Mouse (Mus musculus): Measurements from ENCODE around the gene Prm3. TPM values are rescaled to one million over a fixed set of nuclear protein-coding genes. Genes with fewer than 3 reads are reported as not detected.
A peak's percentile ranks its signal among the peaks of the same experiment; 100 is the strongest.

Gene Prm3
- polyA plus RNA-seq, 1 experiment from 2014 or later: not detected

GRCm38 (mm10) chr16:10783152-10783434 is 7.6 kb downstream of the Prm3 start:
- Histone ChIP-seq H3K27me3 (ENCODE audit: control insufficient read depth, insufficient read depth, low read length) (no peaks in the 10 kb centered on the region), H3K9me3 (ENCODE audit: control insufficient read depth, low read length) (no peaks in the 10 kb centered on the region), H3K4me1 (ENCODE audit: control insufficient read depth, insufficient read depth, low read length) (peaks cover 32% of the 10 kb centered on the region), H3K36me3 (ENCODE audit: control insufficient read depth, insufficient read depth, low read length) (no peaks in the 10 kb centered on the region), H3K9ac (ENCODE audit: low read length) (no peak overlapping the region), H3K27ac (replicated peaks; ENCODE audit: low read depth, low read length) (no peak overlapping the region), H3K4me2 (ENCODE audit: low read depth, severe bottlenecking) (0 out of 2 replicates have a peak overlapping the region, but pooled peaks have one; percentile 92), H3K4me3 (ENCODE audit: low read depth, low read length) (no peak overlapping the region; the same call in 1 of the 2 replicates)
- DNase-seq (ENCODE audit: low spot score) (no peak), ATAC-seq (ENCODE audit: insufficient number of reproducible peaks, low FRiP score, low TSS enrichment, low read depth) (no peak)
- 36% methylated on average over 1 of the region's 1 CpGs for WGBS

- peak overlapping the region; percentile 92 for H3K4me2 ChIP-seq (ENCODE audit: low read depth, severe bottlenecking)
- DNase-seq (ENCODE audit: low spot score): no peak
- WGBS: 41% methylated on average over 6 of the region's 6 CpGs
- H3K9ac ChIP-seq (ENCODE audit: low read length): 0 out of 2 replicates have a peak overlapping the region, but pooled peaks have one; percentile 7
- no peak overlapping the region for H3K27ac ChIP-seq (replicated peaks; ENCODE audit: low read depth, low read length)
- H3K27me3 ChIP-seq (ENCODE audit: control insufficient read depth, insufficient read depth, low read length): no peaks in the 10 kb centered on the region
- H3K9me3 ChIP-seq (ENCODE audit: control insufficient read depth, low read length): no peaks in the 10 kb centered on the region
- no peak for ATAC-seq (ENCODE audit: insufficient number of reproducible peaks, low FRiP score, low TSS enrichment, low read depth)
- H3K36me3 ChIP-seq (ENCODE audit: control insufficient read depth, insufficient read depth, low read length): no peaks in the 10 kb centered on the region
- H3K4me3 ChIP-seq (ENCODE audit: low read depth, low read length): no peak overlapping the region
- peaks cover 32% of the 10 kb centered on the region for H3K4me1 ChIP-seq (ENCODE audit: control insufficient read depth, insufficient read depth, low read length)
Measured at GRCm38 (mm10) chr16:10782377-10783151, 8.2 kb downstream of the Prm3 start.

GRCm38 (mm10) chr16:10781862-10782371 is 8.8 kb downstream of the Prm3 start:
- peaks cover 32% of the 10 kb centered on the region for H3K4me1 ChIP-seq (ENCODE audit: control insufficient read depth, insufficient read depth, low read length)
- H3K36me3 ChIP-seq (ENCODE audit: control insufficient read depth, insufficient read depth, low read length): no peaks in the 10 kb centered on the region
- H3K9ac ChIP-seq (ENCODE audit: low read length): no peak overlapping the region
- H3K4me3 ChIP-seq (ENCODE audit: low read depth, low read length): no peak overlapping the region
- DNase-seq (ENCODE audit: low spot score) (peak; percentile 52), ATAC-seq (ENCODE audit: insufficient number of reproducible peaks, low FRiP score, low TSS enrichment, low read depth) (no peak)
- no peaks in the 10 kb centered on the region for H3K9me3 ChIP-seq (ENCODE audit: control insufficient read depth, low read length)
- 51% methylated on average over 9 of the region's 9 CpGs for WGBS
- peak overlapping the region; percentile 12; the same call in 1 of the 2 replicates for H3K4me2 ChIP-seq (ENCODE audit: low read depth, severe bottlenecking)
- H3K27ac ChIP-seq (replicated peaks; ENCODE audit: low read depth, low read length): no peak overlapping the region
- H3K27me3 ChIP-seq (ENCODE audit: control insufficient read depth, insufficient read depth, low read length): no peaks in the 10 kb centered on the region

- Histone ChIP-seq H3K27me3 (ENCODE audit: control insufficient read depth, insufficient read depth, low read length) (no peaks in the 10 kb centered on the region), H3K4me1 (ENCODE audit: control insufficient read depth, insufficient read depth, low read length) (peaks cover 28% of the 10 kb centered on the region), H3K27ac (replicated peaks; ENCODE audit: low read depth, low read length) (no peak overlapping the region), H3K9me3 (ENCODE audit: control insufficient read depth, low read length) (no peaks in the 10 kb centered on the region), H3K4me2 (ENCODE audit: low read depth, severe bottlenecking) (no peak overlapping the region), H3K36me3 (ENCODE audit: control insufficient read depth, insufficient read depth, low read length) (no peaks in the 10 kb centered on the region), H3K4me3 (ENCODE audit: low read depth, low read length) (no peak overlapping the region), H3K9ac (ENCODE audit: low read length) (no peak overlapping the region)
- ATAC-seq (ENCODE audit: insufficient number of reproducible peaks, low FRiP score, low TSS enrichment, low read depth) (no peak), DNase-seq (ENCODE audit: low spot score) (no peak)
- WGBS: 69% methylated on average over 5 of the region's 5 CpGs
Measured at GRCm38 (mm10) chr16:10780631-10781120, 10.0 kb downstream of the Prm3 start.

GRCm38 (mm10) chr16:10777579-10778160 is 13.0 kb downstream of the Prm3 start:
- ATAC-seq (ENCODE audit: insufficient number of reproducible peaks, low FRiP score, low TSS enrichment, low read depth) (no peak), DNase-seq (ENCODE audit: low spot score) (no peak)
- H3K27me3 ChIP-seq (ENCODE audit: control insufficient read depth, insufficient read depth, low read length): no peaks in the 10 kb centered on the region
- 73% methylated on average over 5 of the region's 5 CpGs for WGBS
- H3K4me2 ChIP-seq (ENCODE audit: low read depth, severe bottlenecking): no peak overlapping the region
- H3K4me3 ChIP-seq (ENCODE audit: low read depth, low read length): no peak overlapping the region
- no peaks in the 10 kb centered on the region for H3K9me3 ChIP-seq (ENCODE audit: control insufficient read depth, low read length)
- H3K9ac ChIP-seq (ENCODE audit: low read length): no peak overlapping the region
- no peaks in the 10 kb centered on the region for H3K36me3 ChIP-seq (ENCODE audit: control insufficient read depth, insufficient read depth, low read length)
- no peak overlapping the region for H3K27ac ChIP-seq (replicated peaks; ENCODE audit: low read depth, low read length)
- H3K4me1 ChIP-seq (ENCODE audit: control insufficient read depth, insufficient read depth, low read length): peaks cover 12% of the 10 kb centered on the region

- DNase-seq (ENCODE audit: low spot score): no peak
- ATAC-seq (ENCODE audit: insufficient number of reproducible peaks, low FRiP score, low TSS enrichment, low read depth): no peak
- WGBS: 74% methylated on average over 7 of the region's 7 CpGs
- Histone ChIP-seq H3K4me1 (ENCODE audit: control insufficient read depth, insufficient read depth, low read length) (no peaks in the 10 kb centered on the region), H3K4me2 (ENCODE audit: low read depth, severe bottlenecking) (no peak overlapping the region), H3K36me3 (ENCODE audit: control insufficient read depth, insufficient read depth, low read length) (no peaks in the 10 kb centered on the region), H3K9ac (ENCODE audit: low read length) (no peak overlapping the region), H3K27me3 (ENCODE audit: control insufficient read depth, insufficient read depth, low read length) (no peaks in the 10 kb centered on the region), H3K9me3 (ENCODE audit: control insufficient read depth, low read length) (no peaks in the 10 kb centered on the region), H3K27ac (replicated peaks; ENCODE audit: low read depth, low read length) (no peak overlapping the region), H3K4me3 (ENCODE audit: low read depth, low read length) (no peak overlapping the region)
Measured at GRCm38 (mm10) chr16:10776322-10776721, 14.4 kb downstream of the Prm3 start.

- ATAC-seq (ENCODE audit: insufficient number of reproducible peaks, low FRiP score, low TSS enrichment, low read depth) (no peak), DNase-seq (ENCODE audit: low spot score) (no peak)
- Histone ChIP-seq H3K9me3 (ENCODE audit: control insufficient read depth, low read length) (no peaks in the 10 kb centered on the region), H3K4me2 (ENCODE audit: low read depth, severe bottlenecking) (no peak overlapping the region), H3K36me3 (ENCODE audit: control insufficient read depth, insufficient read depth, low read length) (no peaks in the 10 kb centered on the region), H3K4me3 (ENCODE audit: low read depth, low read length) (no peak overlapping the region), H3K9ac (ENCODE audit: low read length) (no peak overlapping the region), H3K27me3 (ENCODE audit: control insufficient read depth, insufficient read depth, low read length) (no peaks in the 10 kb centered on the region), H3K4me1 (ENCODE audit: control insufficient read depth, insufficient read depth, low read length) (no peaks in the 10 kb centered on the region), H3K27ac (replicated peaks; ENCODE audit: low read depth, low read length) (no peak overlapping the region)
- 62% methylated on average over 4 of the region's 4 CpGs for WGBS
Measured at GRCm38 (mm10) chr16:10774726-10775125, 16.0 kb downstream of the Prm3 start.

GRCm38 (mm10) chr16:10773543-10773942 is 17.2 kb downstream of the Prm3 start:
- ATAC-seq (ENCODE audit: insufficient number of reproducible peaks, low FRiP score, low TSS enrichment, low read depth) (no peak), DNase-seq (ENCODE audit: low spot score) (no peak)
- 84% methylated on average over 8 of the region's 8 CpGs for WGBS

More at GRCm38 (mm10) chr16:10773543-10773942, 17.2 kb downstream of the Prm3 start:
- Histone ChIP-seq H3K9ac (ENCODE audit: low read length) (no peak overlapping the region), H3K9me3 (ENCODE audit: control insufficient read depth, low read length) (no peaks in the 10 kb centered on the region), H3K27me3 (ENCODE audit: control insufficient read depth, insufficient read depth, low read length) (no peaks in the 10 kb centered on the region), H3K4me1 (ENCODE audit: control insufficient read depth, insufficient read depth, low read length) (no peaks in the 10 kb centered on the region), H3K27ac (replicated peaks; ENCODE audit: low read depth, low read length) (no peak overlapping the region), H3K4me2 (ENCODE audit: low read depth, severe bottlenecking) (no peak overlapping the region), H3K4me3 (ENCODE audit: low read depth, low read length) (no peak overlapping the region), H3K36me3 (ENCODE audit: control insufficient read depth, insufficient read depth, low read length) (no peaks in the 10 kb centered on the region)

Measured in limb, embryonic 11.5 days (tissue).